Mouse (Mus musculus) c-Kit-positive CD71-negative TER-119-negative erythroid progenitor cells, embryonic 14.5 days (primary cell): ENCODE data around the gene 1700019A02Rik.

Experiments used
- DNase-seq: peaks from one replicate; pipeline ENCODE4 v3.0.0-alpha.2; 2013; ENCODE audit warnings: low read depth

The 1700019A02Rik gene

GRCm38 (mm10) chr1:53187536-53187935 lies at the start of gene 1700019A02Rik:
TSS of gene 1700019A02Rik (minus strand) at chr1:53187636.
- DNase-seq: no peak

- no peak for DNase-seq
Observed at GRCm38 (mm10) chr1:53226063-53226462, 38.6 kb upstream of the 1700019A02Rik start.

- no peak for DNase-seq
Observed at GRCm38 (mm10) chr1:53225616-53226015, 38.2 kb upstream of the 1700019A02Rik start.

- no peak for DNase-seq
Observed at GRCm38 (mm10) chr1:53224775-53225174, 37.3 kb upstream of the 1700019A02Rik start.

- no peak for DNase-seq
Observed at GRCm38 (mm10) chr1:53210136-53210535, 22.7 kb upstream of the 1700019A02Rik start.

GRCm38 (mm10) chr1:53203902-53204301 lies 16.5 kb upstream of the 1700019A02Rik start:
- no peak for DNase-seq

- no peak for DNase-seq
Observed at GRCm38 (mm10) chr1:53201630-53202199, 14.3 kb upstream of the 1700019A02Rik start.

- no peak for DNase-seq
Observed at GRCm38 (mm10) chr1:53194536-53194935, 7.1 kb upstream of the 1700019A02Rik start.

GRCm38 (mm10) chr1:53191234-53191633 lies 3.8 kb upstream of the 1700019A02Rik start:
- DNase-seq: no peak

GRCm38 (mm10) chr1:53189620-53190019 lies 2.2 kb upstream of the 1700019A02Rik start:
- no peak for DNase-seq

- DNase-seq: no peak
Observed at GRCm38 (mm10) chr1:53186301-53186700, 1.1 kb downstream of the 1700019A02Rik start.

GRCm38 (mm10) chr1:53157715-53158114 lies 29.7 kb downstream of the 1700019A02Rik start:
- no peak for DNase-seq

- no peak for DNase-seq
Observed at GRCm38 (mm10) chr1:53123066-53123465, 64.4 kb downstream of the 1700019A02Rik start.

- DNase-seq: no peak
Observed at GRCm38 (mm10) chr1:53110561-53110960, 76.9 kb downstream of the 1700019A02Rik start.
